Mouse (Mus musculus) heart, embryonic 16.5 days (tissue): ENCODE data around the gene Gas2l3. TPM values are rescaled to one million over a fixed set of nuclear protein-coding genes. Genes with fewer than 3 reads are reported as not detected.

Experiments
- ATAC-seq: fragments of 200-750 bp; cut with Nextera tagmentation; replicated peaks from 2 replicates; pipeline ENCODE4 v1.8.0; 2017; ENCODE audit warnings: moderate number of reproducible peaks; ENCODE audit not compliant: insufficient read depth, low FRiP score; ENCODE audit errors: extremely low read depth
- H3K27ac ChIP-seq: fragments of 300-500 bp; sonication (generic); 2 replicates; pipeline ENCODE4 v1.5.1; 2014; ENCODE audit warnings: mild to moderate bottlenecking, low read length, control low read depth, moderate library complexity
- H3K27me3 ChIP-seq: fragments of 300-500 bp; sonication (generic); 2 replicates; pipeline ENCODE4 v1.6.1; 2014; ENCODE audit warnings: low read length, mixed read lengths; ENCODE audit not compliant: control insufficient read depth, insufficient read depth
- H3K36me3 ChIP-seq: fragments of 300-500 bp; sonication (generic); 2 replicates; pipeline ENCODE4 v1.6.1; 2014; ENCODE audit not compliant: control insufficient read depth, insufficient read depth
- H3K4me1 ChIP-seq: fragments of 300-500 bp; sonication (generic); 2 replicates; pipeline ENCODE4 v1.6.1; 2014; ENCODE audit warnings: low read length, mixed read lengths; ENCODE audit not compliant: control insufficient read depth, insufficient read depth
- H3K4me2 ChIP-seq: fragments of 300-500 bp; sonication (generic); 2 replicates; pipeline ENCODE4 v1.6.1; 2014; ENCODE audit warnings: low read depth, mild to moderate bottlenecking, control low read depth, low read length
- H3K4me3 ChIP-seq: fragments of 300-500 bp; sonication (generic); 2 replicates; pipeline ENCODE4 v1.5.1; 2014; ENCODE audit warnings: mild to moderate bottlenecking, control low read depth, low read length
- H3K9ac ChIP-seq: fragments of 300-500 bp; sonication (generic); 2 replicates; pipeline ENCODE4 v1.6.1; 2014; ENCODE audit warnings: low read length, control low read depth
- H3K9me3 ChIP-seq: fragments of 300-500 bp; sonication (generic); replicated peaks from 2 replicates; pipeline ENCODE4 v1.6.1; 2016; ENCODE audit warnings: low read length; ENCODE audit not compliant: control insufficient read depth
- WGBS: fragments of 180-500 bp; shearing (Covaris S2); extraction: QIAGEN DNeasy Blood & Tissue Kit; methylation state at CpG from one replicate; pipeline ENCODE4 v1.1.7; 2014; 5-methylcytosine and 5-hydroxymethylcytosine counted together
- polyA plus RNA-seq: library from polyadenylated mRNA; unstranded; fragments of >200 nt; fragmentation: Nextera tagmentation; extraction: Ambion mirVana; gene quantifications from 2 replicates; pipeline ENCODE4 v1.2.1, GENCODE M21; 2015

The Gas2l3 gene
- polyA plus RNA-seq, 1 experiment from 2014 or later = 20.2 TPM

- Histone ChIP-seq H3K9ac (no peak overlapping the region), H3K4me1 (no peaks in the 10 kb centered on the region), H3K36me3 (peaks cover 48% of the 10 kb centered on the region), H3K4me2 (no peak overlapping the region), H3K9me3 (no peaks in the 10 kb centered on the region), H3K27me3 (no peaks in the 10 kb centered on the region), H3K4me3 (no peak overlapping the region), H3K27ac (no peak overlapping the region)
- ATAC-seq = no peak
- WGBS = 92% methylated on average over 2 of the region's 2 CpGs
These were observed 25.8 kb downstream of the Gas2l3 start for GRCm38 (mm10) chr10:89417966-89418365.

DNA sequence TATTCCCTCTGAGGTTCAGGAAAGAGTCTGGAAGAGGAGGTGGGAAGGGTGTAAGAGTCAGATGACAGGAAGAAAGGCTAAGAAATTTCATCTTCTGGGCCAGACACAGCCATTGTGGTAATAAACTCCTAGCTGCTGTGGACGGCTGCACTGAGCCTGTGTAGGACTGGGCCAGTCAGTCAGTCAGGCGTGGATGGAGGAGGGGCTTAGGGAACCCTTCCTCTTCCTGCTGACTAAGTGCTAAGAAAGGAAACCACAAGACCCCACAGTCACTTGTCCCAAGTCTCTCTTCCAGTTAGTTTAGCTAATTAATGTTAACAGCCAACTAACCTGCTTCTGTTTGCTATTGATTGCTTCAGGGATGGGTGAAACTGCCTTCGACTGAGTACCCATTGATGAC, 28.3 kb downstream of the Gas2l3 start:
- no peak; the same call in 1 of the 2 replicates for ATAC-seq
- H3K9ac ChIP-seq = no peak overlapping the region
- H3K4me2 ChIP-seq = no peak overlapping the region
- H3K27ac ChIP-seq = no peak overlapping the region
- peaks cover 48% of the 10 kb centered on the region for H3K36me3 ChIP-seq
- no peaks in the 10 kb centered on the region for H3K9me3 ChIP-seq
- no peaks in the 10 kb centered on the region for H3K27me3 ChIP-seq
- no peaks in the 10 kb centered on the region for H3K4me1 ChIP-seq
- H3K4me3 ChIP-seq = no peak overlapping the region
- WGBS = 78% methylated on average over 3 of the region's 3 CpGs

DNA sequence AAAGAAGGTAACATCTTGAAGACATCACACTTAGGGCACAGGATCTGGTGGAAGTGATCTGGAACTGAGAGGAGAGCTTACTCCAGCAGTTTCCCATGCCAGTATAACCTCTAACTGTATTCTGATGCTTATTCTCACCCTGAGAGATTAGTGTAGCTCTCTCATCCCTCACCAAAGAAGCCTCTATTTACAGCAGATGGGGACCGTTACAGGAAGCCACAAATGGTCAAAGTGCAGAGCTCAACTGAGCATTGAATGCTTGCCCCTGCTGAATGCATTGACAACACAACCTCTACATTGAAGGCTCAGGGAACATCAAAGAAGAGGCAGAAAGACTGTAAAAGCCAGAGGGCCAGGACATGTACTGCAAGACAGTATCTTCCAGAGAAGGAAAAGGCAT, 36.2 kb downstream of the Gas2l3 start:
- 48% methylated on average over 1 of the region's 1 CpGs for WGBS
- ATAC-seq = no peak
- H3K4me1 ChIP-seq = no peaks in the 10 kb centered on the region
- no peaks in the 10 kb centered on the region for H3K9me3 ChIP-seq
- H3K4me2 ChIP-seq = no peak overlapping the region
- H3K27ac ChIP-seq = no peak overlapping the region
- peaks cover 7% of the 10 kb centered on the region; the same call in 1 of the 2 replicates for H3K36me3 ChIP-seq
- no peak overlapping the region for H3K4me3 ChIP-seq
- no peaks in the 10 kb centered on the region for H3K27me3 ChIP-seq
- no peak overlapping the region for H3K9ac ChIP-seq

GRCm38 (mm10) chr10:89406733-89407484, 36.9 kb downstream of the Gas2l3 start:
- WGBS = 72% methylated on average over 5 of the region's 6 CpGs
- Histone ChIP-seq H3K9ac (no peak overlapping the region), H3K4me2 (no peak overlapping the region), H3K4me3 (no peak overlapping the region), H3K27me3 (no peaks in the 10 kb centered on the region), H3K9me3 (no peaks in the 10 kb centered on the region), H3K4me1 (no peaks in the 10 kb centered on the region), H3K36me3 (peaks cover 6% of the 10 kb centered on the region; the same call in 1 of the 2 replicates), H3K27ac (no peak overlapping the region)
- no peak for ATAC-seq

GRCm38 (mm10) chr10:89404936-89405335, 38.8 kb downstream of the Gas2l3 start:
- peaks cover 8% of the 10 kb centered on the region; the same call in 1 of the 2 replicates for H3K9me3 ChIP-seq
- H3K27me3 ChIP-seq = no peaks in the 10 kb centered on the region
- no peak overlapping the region for H3K4me2 ChIP-seq
- H3K4me1 ChIP-seq = no peaks in the 10 kb centered on the region
- H3K36me3 ChIP-seq = no peaks in the 10 kb centered on the region
- WGBS = 58% methylated on average over 4 of the region's 4 CpGs
- H3K27ac ChIP-seq = no peak overlapping the region
- ATAC-seq = no peak
- no peak overlapping the region for H3K4me3 ChIP-seq
- H3K9ac ChIP-seq = no peak overlapping the region

- Histone ChIP-seq H3K4me1 (no peaks in the 10 kb centered on the region), H3K27ac (no peak overlapping the region), H3K9ac (no peak overlapping the region), H3K9me3 (peaks cover 8% of the 10 kb centered on the region; the same call in 1 of the 2 replicates), H3K4me3 (no peak overlapping the region), H3K36me3 (no peaks in the 10 kb centered on the region), H3K4me2 (no peak overlapping the region), H3K27me3 (no peaks in the 10 kb centered on the region)
- no peak for ATAC-seq
- 84% methylated on average over 19 of the region's 19 CpGs for WGBS
These were observed 43.0 kb downstream of the Gas2l3 start for GRCm38 (mm10) chr10:89400674-89401336.

GRCm38 (mm10) chr10:89395823-89396222, 47.9 kb downstream of the Gas2l3 start:
- Histone ChIP-seq H3K9me3 (peaks cover 8% of the 10 kb centered on the region; the same call in 1 of the 2 replicates), H3K4me3 (no peak overlapping the region), H3K27me3 (no peaks in the 10 kb centered on the region), H3K9ac (no peak overlapping the region), H3K36me3 (no peaks in the 10 kb centered on the region), H3K4me1 (no peaks in the 10 kb centered on the region), H3K4me2 (peak overlapping the region; percentile 34), H3K27ac (no peak overlapping the region)
- 5% methylated on average over 7 of the region's 7 CpGs for WGBS
- ATAC-seq = no peak

DNA sequence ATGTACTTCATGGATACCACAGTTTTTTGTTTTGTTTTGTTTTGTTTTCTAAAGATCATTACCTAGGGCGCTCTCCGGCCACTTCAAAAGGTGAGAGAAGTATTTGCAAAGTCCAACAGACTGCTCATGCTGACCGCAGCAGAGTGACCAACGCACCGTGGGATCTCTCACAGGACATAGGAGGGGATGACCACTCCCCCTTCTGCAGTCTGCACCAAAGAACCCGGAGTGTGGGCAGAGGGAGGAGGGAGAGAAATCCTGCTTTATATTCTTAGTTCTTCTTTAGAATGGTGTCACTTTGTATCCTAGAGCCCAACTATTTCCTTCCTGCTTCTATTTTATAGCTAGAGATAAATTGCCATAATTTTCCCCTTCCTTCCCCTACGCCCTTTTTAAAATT, 48.4 kb downstream of the Gas2l3 start:
- Histone ChIP-seq H3K4me2 (peak overlapping the region; percentile 34), H3K9me3 (peaks cover 3% of the 10 kb centered on the region; the same call in 1 of the 2 replicates), H3K27me3 (no peaks in the 10 kb centered on the region), H3K9ac (no peak overlapping the region), H3K4me3 (no peak overlapping the region), H3K4me1 (no peaks in the 10 kb centered on the region), H3K36me3 (no peaks in the 10 kb centered on the region), H3K27ac (no peak overlapping the region)
- WGBS = 34% methylated on average over 7 of the region's 7 CpGs
- no peak for ATAC-seq

DNA sequence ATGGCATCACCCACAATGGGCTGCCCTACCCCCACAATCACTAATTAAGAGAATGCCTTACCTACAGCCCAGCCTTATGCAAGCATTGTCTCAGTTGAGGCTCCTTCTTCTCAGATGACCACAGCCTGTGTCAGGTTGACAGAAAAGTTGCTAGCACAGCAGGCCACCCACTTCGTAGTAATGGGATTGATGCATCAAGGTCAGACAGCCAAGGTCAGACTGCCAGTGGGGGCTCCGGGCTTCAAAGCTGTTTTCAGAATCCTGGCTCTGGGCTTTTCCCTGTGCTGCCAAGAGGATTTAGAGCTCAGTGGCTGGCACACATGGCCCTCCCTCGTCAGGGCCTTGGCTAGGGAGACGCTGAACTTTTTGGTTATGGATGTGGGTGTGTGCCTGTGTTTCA, 51.1 kb downstream of the Gas2l3 start:
- Histone ChIP-seq H3K4me2 (no peak overlapping the region), H3K9ac (no peak overlapping the region), H3K9me3 (no peaks in the 10 kb centered on the region), H3K4me3 (no peak overlapping the region), H3K4me1 (no peaks in the 10 kb centered on the region), H3K27me3 (no peaks in the 10 kb centered on the region), H3K36me3 (no peaks in the 10 kb centered on the region), H3K27ac (no peak overlapping the region)
- WGBS = 52% methylated on average over 4 of the region's 4 CpGs
- ATAC-seq = no peak
